Mouse (Mus musculus) erythroblast, embryonic 14.5 days (primary cell): ENCODE results near the gene Ly9.

Experiments
- GATA1 ChIP-seq: IDR thresholded peaks from 2 replicates; pipeline ENCODE4 v1.6.1; 2012; ENCODE audit warnings: low read length, inconsistent platforms, mixed read lengths
- TAL1 ChIP-seq: IDR thresholded peaks from 3 replicates; pipeline ENCODE4 v1.6.1; 2012; ENCODE audit warnings: low read length, inconsistent platforms, mixed read lengths

GRCm38 (mm10) chr1:171560262-171560661 lies 46.9 kb downstream of the Ly9 start:
- TF ChIP-seq TAL1 (no peak), GATA1 (no peak)
